Mouse (Mus musculus): Measurements from ENCODE around the gene Gclm. TPM values are rescaled to one million over a fixed set of nuclear protein-coding genes. Genes with fewer than 3 reads are reported as not detected.
A peak's percentile ranks its signal among the peaks of the same experiment; 100 is the strongest.
"Not testable (repeated sequence)": the region's sequence is repeated elsewhere in the genome, so short reads cannot be mapped to it uniquely, and the experiment has no call there.

The Gclm gene
- polyA plus RNA-seq, 1 experiment from 2014 or later, result 48.1 TPM

DNA sequence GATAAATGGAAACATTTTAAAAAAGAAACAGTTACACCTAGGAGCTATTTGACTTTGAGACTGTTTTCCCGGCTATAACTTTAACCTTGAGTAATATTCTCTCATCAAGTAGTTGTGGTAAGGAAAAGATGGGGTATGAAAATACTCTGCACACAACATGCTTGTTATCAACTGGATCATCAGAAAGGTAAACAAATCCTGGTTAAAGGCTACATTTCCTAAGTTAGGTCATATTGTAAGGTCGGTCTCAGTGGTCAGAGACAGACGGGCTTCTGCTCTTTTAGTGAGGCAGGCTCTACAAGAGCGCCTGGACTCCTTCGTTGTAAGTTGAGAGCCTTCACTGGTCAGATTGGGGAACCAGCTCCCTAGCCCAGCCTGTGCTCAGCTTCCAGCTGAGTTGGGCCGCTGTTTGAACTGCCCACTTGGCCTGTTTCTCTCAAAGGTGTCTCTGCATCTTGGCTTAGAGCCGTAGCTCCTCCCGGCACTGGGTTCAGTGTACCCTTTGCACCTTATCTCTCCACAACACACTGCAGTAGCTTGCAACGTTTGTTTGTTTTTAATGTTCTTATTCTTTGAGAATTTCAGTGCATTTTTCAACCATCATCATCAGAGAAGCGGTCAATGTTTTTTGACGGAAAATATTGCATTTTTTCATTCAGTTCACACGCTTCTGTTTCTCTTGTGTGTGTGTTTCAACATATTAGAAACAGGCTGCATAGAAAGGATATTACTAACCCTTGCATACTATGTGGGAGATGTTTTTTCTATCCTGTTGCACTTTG lies 1.8 kb downstream of the Gclm start:
- peak overlapping the region; percentile 91 for H3K4me3 ChIP-seq (ENCODE audit: low read depth, low read length)
- H3K27ac ChIP-seq (ENCODE audit: low read depth, low read length), result no peak overlapping the region
- 69% methylated on average over 12 of the region's 12 CpGs for WGBS
- peak overlapping the region; percentile 68 for H3K4me2 ChIP-seq (ENCODE audit: low read depth, low read length)
- no peak for ATAC-seq (ENCODE audit: low read depth)
- H3K9ac ChIP-seq (replicated peaks; ENCODE audit: low read depth, low read length), result no peak overlapping the region; the same call in 1 of the 2 replicates
- no peaks in the 10 kb centered on the region for H3K9me3 ChIP-seq (ENCODE audit: control insufficient read depth, low read length)
- peaks cover 16% of the 10 kb centered on the region for H3K4me1 ChIP-seq (ENCODE audit: control insufficient read depth, insufficient read depth, low read length)
- peaks cover 4% of the 10 kb centered on the region; the same call in 1 of the 2 replicates for H3K27me3 ChIP-seq (ENCODE audit: control insufficient read depth, insufficient read depth, low read length)
- H3K36me3 ChIP-seq (ENCODE audit: control insufficient read depth, insufficient read depth, low read length), result no peaks in the 10 kb centered on the region

DNA sequence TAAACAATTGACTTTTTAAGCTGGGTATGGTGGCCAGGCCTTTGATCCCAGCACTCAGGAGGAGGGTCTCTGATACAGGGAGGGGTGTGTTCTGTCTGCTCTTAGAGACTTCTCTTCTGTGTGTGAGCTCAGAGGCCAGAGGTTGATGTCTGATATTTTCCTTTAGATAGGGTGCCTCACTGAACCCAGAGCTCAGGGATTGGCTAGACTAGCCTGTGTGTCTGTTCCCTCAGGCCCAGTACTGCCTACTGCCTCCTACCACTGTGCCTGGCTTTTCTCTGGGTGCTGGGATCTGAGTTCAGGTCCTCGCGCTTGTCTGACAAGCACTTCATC lies 2.4 kb downstream of the Gclm start:
- Histone ChIP-seq H3K36me3 (ENCODE audit: control insufficient read depth, insufficient read depth, low read length) (no peaks in the 10 kb centered on the region), H3K4me3 (ENCODE audit: low read depth, low read length) (no peak overlapping the region), H3K4me2 (ENCODE audit: low read depth, low read length) (peak overlapping the region; percentile 23; the same call in 1 of the 2 replicates), H3K27ac (ENCODE audit: low read depth, low read length) (no peak overlapping the region), H3K27me3 (ENCODE audit: control insufficient read depth, insufficient read depth, low read length) (peaks cover 4% of the 10 kb centered on the region; the same call in 1 of the 2 replicates), H3K4me1 (ENCODE audit: control insufficient read depth, insufficient read depth, low read length) (peaks cover 16% of the 10 kb centered on the region), H3K9me3 (ENCODE audit: control insufficient read depth, low read length) (no peaks in the 10 kb centered on the region), H3K9ac (replicated peaks; ENCODE audit: low read depth, low read length) (no peak overlapping the region)
- ATAC-seq (ENCODE audit: low read depth), result no peak
- whole genome bisulfite sequencing, result 97% methylated on average over 2 of the region's 2 CpGs

- no peaks in the 10 kb centered on the region for H3K9me3 ChIP-seq (ENCODE audit: control insufficient read depth, low read length)
- no peak overlapping the region for H3K9ac ChIP-seq (replicated peaks; ENCODE audit: low read depth, low read length)
Observed at GRCm38 (mm10) chr3:122252466-122253253, 7.3 kb downstream of the Gclm start.

GRCm38 (mm10) chr3:122254050-122254449 lies 8.7 kb downstream of the Gclm start:
- 92% methylated on average over 7 of the region's 7 CpGs for WGBS

More at GRCm38 (mm10) chr3:122252466-122253253, 7.3 kb downstream of the Gclm start:
- H3K27ac ChIP-seq (ENCODE audit: low read depth, low read length), result no peak overlapping the region
- no peak overlapping the region for H3K4me3 ChIP-seq (ENCODE audit: low read depth, low read length)
- ATAC-seq (ENCODE audit: low read depth), result no peak
- no peak overlapping the region for H3K4me2 ChIP-seq (ENCODE audit: low read depth, low read length)
- H3K36me3 ChIP-seq (ENCODE audit: control insufficient read depth, insufficient read depth, low read length), result no peaks in the 10 kb centered on the region; the same call in 1 of the 2 replicates
- H3K4me1 ChIP-seq (ENCODE audit: control insufficient read depth, insufficient read depth, low read length), result 0 out of 2 replicates have a peak, but pooled peaks cover 3% of the 10 kb centered on the region
- WGBS, result 52% methylated on average over 3 of the region's 3 CpGs
- no peaks in the 10 kb centered on the region for H3K27me3 ChIP-seq (ENCODE audit: control insufficient read depth, insufficient read depth, low read length)

DNA sequence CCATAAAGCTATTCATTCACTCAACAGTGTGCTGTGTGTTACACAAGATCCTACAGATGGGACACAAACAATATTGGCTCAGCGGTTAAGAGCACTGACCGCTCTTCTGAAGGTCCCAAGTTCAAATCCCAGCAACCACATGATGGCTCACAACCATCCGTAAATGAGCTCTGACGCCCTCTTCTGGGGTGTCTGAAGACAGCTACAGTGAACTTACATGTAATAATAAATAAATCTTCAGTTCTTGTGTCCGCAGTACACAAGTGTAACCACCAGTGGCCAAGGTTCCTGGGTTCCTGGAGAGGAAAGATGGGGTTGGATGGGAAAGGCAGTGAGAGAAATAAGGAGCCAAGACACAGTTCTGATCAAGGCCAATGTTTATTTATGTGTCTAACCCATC lies 24.6 kb downstream of the Gclm start:
- Histone ChIP-seq H3K27me3 (ENCODE audit: control insufficient read depth, insufficient read depth, low read length) (no peaks in the 10 kb centered on the region), H3K9me3 (ENCODE audit: control insufficient read depth, low read length) (no peaks in the 10 kb centered on the region), H3K4me2 (ENCODE audit: low read depth, low read length) (no peak overlapping the region), H3K4me3 (ENCODE audit: low read depth, low read length) (no peak overlapping the region), H3K9ac (replicated peaks; ENCODE audit: low read depth, low read length) (no peak overlapping the region), H3K36me3 (ENCODE audit: control insufficient read depth, insufficient read depth, low read length) (no peaks in the 10 kb centered on the region), H3K27ac (ENCODE audit: low read depth, low read length) (no peak overlapping the region), H3K4me1 (ENCODE audit: control insufficient read depth, insufficient read depth, low read length) (peaks cover 2% of the 10 kb centered on the region)
- no peak for ATAC-seq (ENCODE audit: low read depth)
- 77% methylated on average over 5 of the region's 5 CpGs for WGBS

More at GRCm38 (mm10) chr3:122254050-122254449, 8.7 kb downstream of the Gclm start:
- not testable (repeated sequence) for H3K9ac ChIP-seq (replicated peaks; ENCODE audit: low read depth, low read length); H3K9me3 ChIP-seq (ENCODE audit: control insufficient read depth, low read length); H3K4me1 ChIP-seq (ENCODE audit: control insufficient read depth, insufficient read depth, low read length); H3K27me3 ChIP-seq (ENCODE audit: control insufficient read depth, insufficient read depth, low read length); ATAC-seq (ENCODE audit: low read depth); H3K4me2 ChIP-seq (ENCODE audit: low read depth, low read length); H3K4me3 ChIP-seq (ENCODE audit: low read depth, low read length); H3K27ac ChIP-seq (ENCODE audit: low read depth, low read length); H3K36me3 ChIP-seq (ENCODE audit: control insufficient read depth, insufficient read depth, low read length)

GRCm38 (mm10) chr3:122272565-122272964 lies 27.2 kb downstream of the Gclm start:
- WGBS, result 81% methylated on average over 1 of the region's 1 CpGs
- not testable (repeated sequence) for H3K4me3 ChIP-seq (ENCODE audit: low read depth, low read length); H3K9me3 ChIP-seq (ENCODE audit: control insufficient read depth, low read length); H3K4me2 ChIP-seq (ENCODE audit: low read depth, low read length); H3K27ac ChIP-seq (ENCODE audit: low read depth, low read length); H3K9ac ChIP-seq (replicated peaks; ENCODE audit: low read depth, low read length); ATAC-seq (ENCODE audit: low read depth); H3K27me3 ChIP-seq (ENCODE audit: control insufficient read depth, insufficient read depth, low read length)
- H3K4me1 ChIP-seq (ENCODE audit: control insufficient read depth, insufficient read depth, low read length), result peaks cover 17% of the 10 kb centered on the region
- H3K36me3 ChIP-seq (ENCODE audit: control insufficient read depth, insufficient read depth, low read length), result peaks cover 11% of the 10 kb centered on the region; the same call in 1 of the 2 replicates

DNA sequence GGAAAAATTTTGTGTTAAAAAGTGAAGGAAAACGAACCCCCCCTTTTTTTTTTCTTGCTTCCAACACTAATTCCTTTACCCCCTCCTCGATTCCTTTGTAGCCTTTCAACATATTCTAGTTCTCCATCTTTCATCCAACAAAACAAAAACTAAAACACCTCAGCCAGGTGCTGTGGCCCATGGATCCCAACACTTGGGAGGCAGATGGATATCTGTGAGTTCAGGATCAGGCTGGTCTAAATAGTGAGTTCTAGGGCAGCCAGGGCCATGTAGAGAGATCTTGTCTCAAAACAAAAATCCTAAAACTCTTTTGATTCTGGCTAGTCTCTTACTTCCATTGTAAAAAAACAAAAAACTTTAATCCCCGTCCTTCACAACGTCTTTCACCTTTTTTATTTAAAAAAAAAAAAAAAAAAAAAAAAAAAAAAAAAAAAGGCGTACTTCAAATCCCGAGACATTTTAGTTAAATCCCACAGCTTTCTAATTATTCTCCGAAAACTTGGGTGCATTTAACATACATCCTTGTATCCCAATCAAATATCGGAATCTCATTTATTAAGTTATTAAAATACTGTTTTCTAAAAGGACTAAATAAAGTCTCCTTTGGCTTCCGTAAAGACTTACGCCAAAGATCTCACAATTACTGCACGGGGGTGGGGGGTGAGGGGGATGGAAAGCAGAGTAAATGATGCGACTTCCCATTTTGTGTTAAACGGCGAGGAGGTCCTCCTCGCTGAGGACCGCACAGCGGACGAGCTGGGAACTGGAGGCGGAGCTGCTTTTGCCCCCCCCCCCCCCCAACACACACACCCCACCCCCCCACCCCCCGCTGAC lies 28.3 kb downstream of the Gclm start:
- H3K9me3 ChIP-seq (ENCODE audit: control insufficient read depth, low read length), result no peaks in the 10 kb centered on the region
- no peak overlapping the region; the same call in 1 of the 2 replicates for H3K27ac ChIP-seq (ENCODE audit: low read depth, low read length)
- peak overlapping the region; percentile 38 for H3K4me2 ChIP-seq (ENCODE audit: low read depth, low read length)
- H3K27me3 ChIP-seq (ENCODE audit: control insufficient read depth, insufficient read depth, low read length), result no peaks in the 10 kb centered on the region
- H3K9ac ChIP-seq (replicated peaks; ENCODE audit: low read depth, low read length), result no peak overlapping the region
- H3K4me1 ChIP-seq (ENCODE audit: control insufficient read depth, insufficient read depth, low read length), result peaks cover 26% of the 10 kb centered on the region
- no peak for ATAC-seq (ENCODE audit: low read depth)
- peaks cover 15% of the 10 kb centered on the region; the same call in 1 of the 2 replicates for H3K36me3 ChIP-seq (ENCODE audit: control insufficient read depth, insufficient read depth, low read length)
- 10% methylated on average over 19 of the region's 20 CpGs for WGBS
- H3K4me3 ChIP-seq (ENCODE audit: low read depth, low read length), result peak overlapping the region; percentile 72

DNA sequence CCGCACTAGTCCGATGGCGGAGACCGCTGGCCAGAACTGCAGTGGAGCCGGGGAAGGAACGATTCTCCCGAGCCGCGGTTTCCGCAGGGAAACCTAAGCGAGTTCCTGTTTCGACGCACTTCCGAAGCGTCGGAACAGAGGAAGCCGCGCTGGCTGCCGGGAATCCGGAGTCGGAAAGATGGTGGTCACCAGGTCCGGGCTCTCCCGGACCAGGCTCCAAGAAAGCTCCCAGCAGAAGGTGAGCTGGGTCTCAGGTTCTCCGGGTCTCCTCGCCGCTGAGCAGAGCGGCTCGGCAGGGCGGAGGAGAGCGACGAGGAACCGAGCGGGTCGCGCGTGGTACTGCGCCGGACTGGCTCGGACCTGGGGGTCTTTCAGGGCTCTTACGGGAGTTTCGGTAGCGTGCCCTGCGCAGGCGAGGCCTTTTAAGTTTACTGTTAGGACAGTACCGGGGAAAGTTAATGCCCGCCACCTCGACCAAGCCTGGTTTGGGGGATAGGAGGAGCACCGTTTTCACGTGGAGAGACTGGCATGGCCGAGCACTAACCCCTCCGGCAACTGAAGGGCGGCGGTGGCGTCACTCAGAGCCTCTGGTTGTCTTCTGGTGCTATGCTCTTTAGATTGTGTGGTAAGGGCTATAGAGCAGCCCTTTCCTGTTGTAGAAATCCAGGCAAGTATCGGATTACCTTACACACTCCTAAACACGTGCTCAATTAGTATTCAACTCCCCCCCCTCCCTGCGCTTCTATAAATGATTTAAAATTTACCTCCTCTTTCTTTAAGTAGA lies 29.1 kb downstream of the Gclm start, which contains the start of gene Dnttip2:
Dnttip2 (plus strand) TSS at position 148 of the 784 bp plus-strand sequence.
- peak within 1 kb of the TSS; percentile 90 for H3K4me2 ChIP-seq (ENCODE audit: low read depth, low read length)
- peaks cover 26% of the 10 kb centered on the region for H3K4me1 ChIP-seq (ENCODE audit: control insufficient read depth, insufficient read depth, low read length)
- H3K27ac ChIP-seq (ENCODE audit: low read depth, low read length), result peak within 1 kb of the TSS; percentile 25
- peaks cover 22% of the 10 kb centered on the region; the same call in 1 of the 2 replicates for H3K36me3 ChIP-seq (ENCODE audit: control insufficient read depth, insufficient read depth, low read length)
- H3K27me3 ChIP-seq (ENCODE audit: control insufficient read depth, insufficient read depth, low read length), result no peaks in the 10 kb centered on the region
- no peaks in the 10 kb centered on the region for H3K9me3 ChIP-seq (ENCODE audit: control insufficient read depth, low read length)
- WGBS, result 1% methylated on average over 57 of the region's 57 CpGs
- H3K4me3 ChIP-seq (ENCODE audit: low read depth, low read length), result peak within 1 kb of the TSS; percentile 72
- ATAC-seq (ENCODE audit: low read depth), result peak; percentile 97
- H3K9ac ChIP-seq (replicated peaks; ENCODE audit: low read depth, low read length), result peak within 1 kb of the TSS; percentile 68
